In the genomic region with DNA sequence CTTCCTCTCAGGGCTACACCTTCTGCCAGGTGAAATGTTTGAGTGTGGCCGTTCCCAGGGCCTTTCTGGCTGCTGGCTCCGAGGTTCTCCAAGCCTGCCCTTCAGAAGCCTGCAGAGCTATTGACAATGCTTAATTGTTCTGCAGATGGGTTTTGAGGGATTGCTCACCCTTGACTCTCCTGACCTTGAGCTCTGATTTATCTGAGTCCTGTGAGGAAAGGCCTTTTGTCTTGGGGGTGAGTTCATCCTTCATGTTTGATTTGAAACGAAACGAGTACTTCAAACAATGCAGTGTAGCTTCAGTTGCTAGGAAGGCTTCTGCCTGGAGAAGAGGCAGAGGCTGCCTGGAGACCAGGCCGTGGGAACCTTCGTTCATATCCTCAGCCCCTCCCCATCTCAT, we compare ENCODE assay signal across 22 mouse cellular contexts. TPM values are rescaled to one million over a fixed set of nuclear protein-coding genes. Genes with fewer than 3 reads are reported as not detected.
DNase-seq lines count a peak whose midpoint lies in the region; TF ChIP-seq lines count a peak whose summit lies in the region.
"Had no signal": no experiment of that assay in that cellular context is flagged by ENCODE, and none has a peak within 500 bp of the region (broad histone marks: within the 10 kb centered on the region; RNA-seq: fewer than 3 reads in every experiment).

No protein-coding gene starts in this region.

- peak; percentile 53 for DNase-seq in adrenal gland, adult 2 months
- DNase-seq in adrenal gland, postnatal 25 days: no peak
- DNase-seq in heart, adult 11 months: peak; percentile 66
- no peak for DNase-seq in heart, adult 2 months
- peak; percentile 8 for DNase-seq in adrenal gland, postnatal 10 days
- no peak for DNase-seq in left cerebral cortex, postnatal 10 days (ENCODE audit: extremely low spot score in 1 of 2, low spot score in 2 of 2)
- DNase-seq in cerebellum, adult 11 months: no peak
- DNase-seq: cerebellum, adult 8-10 months; cerebellum, postnatal 14 days; gastrocnemius, adult 2 months; gastrocnemius, postnatal 25 days; heart, postnatal 10 days; heart, postnatal 4 days; kidney, adult 8-10 months had no signal

- no peak overlapping the region for H3K27ac ChIP-seq in heart, adult 2 months
- H3K27ac ChIP-seq: embryonic facial prominence, embryonic 15.5 days; forebrain, embryonic 10.5 days; gastrocnemius, adult 2 months; heart, embryonic 10.5 days; hindbrain, embryonic 12.5 days had no signal

- WGBS in heart, adult 2 months: 36% methylated on average over 6 of the region's 6 CpGs

- no peaks in the 10 kb centered on the region for H3K36me3 ChIP-seq in heart, adult 2 months (ENCODE audit: control insufficient read depth, insufficient read depth, low read length)
- H3K36me3 ChIP-seq: embryonic facial prominence, embryonic 15.5 days; forebrain, embryonic 10.5 days; G1E; heart, embryonic 10.5 days; hindbrain, embryonic 12.5 days had no signal

- intact Hi-C loops in heart, adult 2 months (cut with DNase I): no loop called here
- intact Hi-C loops in left cerebral cortex, postnatal 10 days (cut with DNase I): no loop called here

- no peak for TF ChIP-seq CTCF in heart, adult 2 months (IDR thresholded peaks at IDR 0.05)

- no peak for TF ChIP-seq POLR2A in heart, adult 2 months (IDR thresholded peaks at IDR 0.05; ENCODE audit: insufficient read depth, low read depth, low read length)

- TF ChIP-seq EP300 in heart, adult 2 months (IDR thresholded peaks at IDR 0.05; ENCODE audit: insufficient read depth, low read depth, low read length): no peak

- no peak overlapping the region for H3K9ac ChIP-seq in heart, adult 2 months (ENCODE audit: low read depth, low read length)
- H3K9ac ChIP-seq: embryonic facial prominence, embryonic 15.5 days; hindbrain, embryonic 12.5 days had no signal

- no peak overlapping the region for H3K4me3 ChIP-seq in heart, adult 2 months
- H3K4me3 ChIP-seq: embryonic facial prominence, embryonic 15.5 days; erythroblast, embryonic 14.5 days; forebrain, embryonic 10.5 days; gastrocnemius, adult 2 months; heart, embryonic 10.5 days; hindbrain, embryonic 12.5 days had no signal

- H3K4me1 ChIP-seq in heart, adult 2 months (ENCODE audit: control insufficient read depth, insufficient read depth, low read length): no peaks in the 10 kb centered on the region
- H3K4me1 ChIP-seq: embryonic facial prominence, embryonic 15.5 days; forebrain, embryonic 10.5 days; heart, embryonic 10.5 days; hindbrain, embryonic 12.5 days had no signal

- no peaks in the 10 kb centered on the region for H3K27me3 ChIP-seq in heart, adult 2 months (ENCODE audit: control insufficient read depth, insufficient read depth, low read length)
- H3K27me3 ChIP-seq: embryonic facial prominence, embryonic 15.5 days; hindbrain, embryonic 12.5 days had no signal

- no peaks in the 10 kb centered on the region for H3K79me2 ChIP-seq in heart, adult 2 months (replicated peaks; ENCODE audit: control insufficient read depth, insufficient read depth, low read length)

RNA-seq across cellular contexts. Expression of a gene that starts 10.8 kb away (rescaled TPM):
- total RNA-seq in adrenal gland, adult 2 months (2021): under 1 TPM; 0.41 to 0.66 TPM
- 0.18 and 0.35 TPM in 2 replicates for polyA plus RNA-seq in adrenal gland, adult 2 months (2012; rRNA removed)
- total RNA-seq in adrenal gland, postnatal 25 days (2021): 1.3 and 2.2 TPM in 2 replicates
- not detected for total RNA-seq in heart, adult 2 months (2021)
- not detected in 2 replicates for polyA plus RNA-seq in heart, adult 2 months (2012; rRNA removed)
- 1 to 10 TPM in 1 of 2 experiments, under 1 TPM in 1; 0.81 to 1.5 TPM for total RNA-seq in adrenal gland, postnatal 10 days (2021)
- total RNA-seq in left cerebral cortex, postnatal 10 days (2021): 100 to 1,000 TPM; 118 TPM
- total RNA-seq: common myeloid progenitor, adult 5-6 weeks; gastrocnemius, adult 2 months; gastrocnemius, postnatal 25 days; granulocyte monocyte progenitor cell, adult 5-6 weeks; heart, postnatal 10 days; heart, postnatal 4 days had no signal
- polyA plus RNA-seq: erythroblast, embryonic 14.5 days; G1E had no signal

Comparison
In these comparisons a context has a peak if more than half of its experiments do, and no peak if none do; other contexts are left out.
1. DNase-seq: peak in adrenal gland, adult 2 months (single experiment), heart, adult 11 months (single experiment) and adrenal gland, postnatal 10 days (single experiment); none in adrenal gland, postnatal 25 days (single experiment), heart, adult 2 months (0 of 2), left cerebral cortex, postnatal 10 days (0 of 2) and cerebellum, adult 11 months (single experiment).
2. RNA of a gene that starts 10.8 kb away (total RNA-seq): 118 TPM in left cerebral cortex, postnatal 10 days; 0.81 to 1.5 TPM in adrenal gland, postnatal 10 days, 1.3 to 2.2 TPM in adrenal gland, postnatal 25 days, 0.41 to 0.66 TPM in adrenal gland, adult 2 months and not detected in heart, adult 2 months; every median in the first group is over 10 times any median in the second.